Mouse (Mus musculus) liver, postnatal 0 days (tissue): ENCODE data around the gene Dock1.

Experiments used
- CTCF ChIP-seq: sonication (generic); IDR thresholded peaks from 2 replicates; pipeline ENCODE4 v1.5.1; 2016; ENCODE audit warnings: antibody characterized with exemption, low read depth
- EP300 ChIP-seq: IDR thresholded peaks from 2 replicates; pipeline ENCODE4 v1.6.1; 2016; ENCODE audit warnings: antibody characterized with exemption, low read depth, mild to moderate bottlenecking

- TF ChIP-seq CTCF (no peak), EP300 (no peak)
These were observed 101.9 kb downstream of the Dock1 start for GRCm38 (mm10) chr7:134772363-134772762.
